Mouse (Mus musculus) neural tube, embryonic 15.5 days (tissue): Measurements from ENCODE around the gene Foxa1. TPM values are rescaled to one million over a fixed set of nuclear protein-coding genes. Genes with fewer than 3 reads are reported as not detected.

Experiments used
- ATAC-seq: fragments of 200-750 bp; cut with Nextera tagmentation; 2 replicates; pipeline ENCODE4 v1.8.0; 2017; ENCODE audit warnings: mild to moderate bottlenecking, moderate TSS enrichment, moderate library complexity; ENCODE audit not compliant: low FRiP score
- H3K27ac ChIP-seq: fragments of 300-500 bp; sonication (generic); replicated peaks from 2 replicates; pipeline ENCODE4 v1.5.1; 2015; ENCODE audit warnings: mild to moderate bottlenecking, inconsistent platforms
- H3K27me3 ChIP-seq: fragments of 300-500 bp; sonication (generic); replicated peaks from 2 replicates; pipeline ENCODE4 v1.6.1; 2015; ENCODE audit warnings: inconsistent platforms
- H3K36me3 ChIP-seq: fragments of 300-500 bp; sonication (generic); 2 replicates; pipeline ENCODE4 v1.6.1; 2015; ENCODE audit warnings: inconsistent platforms
- H3K4me1 ChIP-seq: fragments of 300-500 bp; sonication (generic); 2 replicates; pipeline ENCODE4 v1.6.1; 2015; ENCODE audit warnings: inconsistent platforms
- H3K4me2 ChIP-seq: fragments of 300-500 bp; sonication (generic); 2 replicates; pipeline ENCODE4 v1.6.1; 2015; ENCODE audit warnings: inconsistent platforms, mild to moderate bottlenecking, moderate library complexity
- H3K4me3 ChIP-seq: fragments of 300-500 bp; sonication (generic); replicated peaks from 2 replicates; pipeline ENCODE4 v1.5.1; 2015; ENCODE audit warnings: mild to moderate bottlenecking, inconsistent platforms
- H3K9ac ChIP-seq: fragments of 300-500 bp; sonication (generic); replicated peaks from 2 replicates; pipeline ENCODE4 v1.6.1; 2015; ENCODE audit warnings: mild to moderate bottlenecking, inconsistent platforms
- H3K9me3 ChIP-seq: fragments of 300-500 bp; sonication (generic); replicated peaks from 2 replicates; pipeline ENCODE4 v1.6.1; 2016; ENCODE audit warnings: inconsistent platforms
- WGBS: fragments of 180-500 bp; shearing (Covaris S2); methylation state at CpG from one replicate; pipeline ENCODE4 v1.1.7; 2015; ENCODE audit warnings: mixed read lengths; 5-methylcytosine and 5-hydroxymethylcytosine counted together
- polyA plus RNA-seq: library from polyadenylated mRNA; unstranded; fragments of >200 nt; fragmentation: Nextera tagmentation; extraction: Ambion mirVana; gene quantifications from 2 replicates; pipeline ENCODE4 v1.2.1, GENCODE M21; 2015

Gene Foxa1
- polyA plus RNA-seq, 1 experiment from 2014 or later: 0.40 TPM

- no peak for ATAC-seq
- Histone ChIP-seq H3K27me3 (peaks cover 96% of the 10 kb centered on the region), H3K36me3 (no peaks in the 10 kb centered on the region), H3K9ac (no peak overlapping the region), H3K4me1 (peaks cover 18% of the 10 kb centered on the region), H3K9me3 (no peaks in the 10 kb centered on the region), H3K27ac (no peak overlapping the region), H3K4me2 (no peak overlapping the region), H3K4me3 (no peak overlapping the region)
- WGBS: 1% methylated on average over 20 of the region's 20 CpGs
Measured at GRCm38 (mm10) chr12:57548352-57548980, 1.8 kb upstream of the Foxa1 start.

- Histone ChIP-seq H3K4me3 (no peak overlapping the region), H3K9ac (no peak overlapping the region), H3K9me3 (no peaks in the 10 kb centered on the region), H3K36me3 (no peaks in the 10 kb centered on the region), H3K4me2 (no peak overlapping the region), H3K27ac (no peak overlapping the region), H3K27me3 (peaks cover 96% of the 10 kb centered on the region), H3K4me1 (peaks cover 23% of the 10 kb centered on the region)
- WGBS: under 1% methylated on average over 9 of the region's 9 CpGs
- no peak for ATAC-seq
Measured at GRCm38 (mm10) chr12:57547890-57548289, 1.2 kb upstream of the Foxa1 start.

GRCm38 (mm10) chr12:57545371-57546241 is 1.1 kb downstream of the Foxa1 start:
- no peak overlapping the region for H3K27ac ChIP-seq
- under 1% methylated on average over 92 of the region's 106 CpGs for WGBS
- H3K4me2 ChIP-seq: peak overlapping the region; percentile 79
- peaks cover 95% of the 10 kb centered on the region for H3K27me3 ChIP-seq
- no peaks in the 10 kb centered on the region for H3K9me3 ChIP-seq
- H3K9ac ChIP-seq: no peak overlapping the region
- ATAC-seq: 0 out of 2 replicates have a peak, but pooled peaks have one; percentile 30
- H3K4me1 ChIP-seq: peaks cover 28% of the 10 kb centered on the region
- no peaks in the 10 kb centered on the region for H3K36me3 ChIP-seq
- H3K4me3 ChIP-seq: peak overlapping the region; percentile 38

GRCm38 (mm10) chr12:57544641-57545370 is 1.9 kb downstream of the Foxa1 start:
- no peak overlapping the region for H3K27ac ChIP-seq
- peaks cover 28% of the 10 kb centered on the region for H3K4me1 ChIP-seq
- no peak overlapping the region for H3K9ac ChIP-seq
- ATAC-seq: no peak
- peaks cover 90% of the 10 kb centered on the region for H3K27me3 ChIP-seq
- H3K9me3 ChIP-seq: no peaks in the 10 kb centered on the region
- under 1% methylated on average over 31 of the region's 31 CpGs for WGBS
- H3K4me3 ChIP-seq: peak overlapping the region; percentile 38
- no peaks in the 10 kb centered on the region for H3K36me3 ChIP-seq
- H3K4me2 ChIP-seq: peak overlapping the region; percentile 79

- Histone ChIP-seq H3K9ac (no peak overlapping the region), H3K9me3 (no peaks in the 10 kb centered on the region), H3K36me3 (no peaks in the 10 kb centered on the region), H3K27ac (no peak overlapping the region), H3K4me3 (no peak overlapping the region), H3K27me3 (peaks cover 90% of the 10 kb centered on the region), H3K4me1 (peaks cover 33% of the 10 kb centered on the region), H3K4me2 (0 out of 2 replicates have a peak overlapping the region, but pooled peaks have one; percentile 7)
- no peak for ATAC-seq
- WGBS: 2% methylated on average over 10 of the region's 10 CpGs
Measured at GRCm38 (mm10) chr12:57543627-57543991, 3.1 kb downstream of the Foxa1 start.

- H3K36me3 ChIP-seq: no peaks in the 10 kb centered on the region
- H3K4me1 ChIP-seq: peaks cover 34% of the 10 kb centered on the region
- H3K27me3 ChIP-seq: peaks cover 88% of the 10 kb centered on the region
- under 1% methylated on average over 63 of the region's 63 CpGs for WGBS
- H3K4me2 ChIP-seq: peak overlapping the region; percentile 7; the same call in 1 of the 2 replicates
- H3K4me3 ChIP-seq: peak overlapping the region; percentile 9
- no peak for ATAC-seq
- H3K9ac ChIP-seq: no peak overlapping the region
- no peaks in the 10 kb centered on the region for H3K9me3 ChIP-seq
- H3K27ac ChIP-seq: no peak overlapping the region
Measured at GRCm38 (mm10) chr12:57542746-57543626, 3.7 kb downstream of the Foxa1 start.

GRCm38 (mm10) chr12:57541931-57542745 is 4.6 kb downstream of the Foxa1 start:
- WGBS: 2% methylated on average over 44 of the region's 46 CpGs
- peak; percentile 16; the same call in 1 of the 2 replicates for ATAC-seq
- H3K4me2 ChIP-seq: peak overlapping the region; percentile 7; the same call in 1 of the 2 replicates

GRCm38 (mm10) chr12:57541118-57541517 is 5.6 kb downstream of the Foxa1 start:
- Histone ChIP-seq H3K9me3 (no peaks in the 10 kb centered on the region), H3K36me3 (no peaks in the 10 kb centered on the region), H3K27ac (no peak overlapping the region), H3K4me1 (peaks cover 26% of the 10 kb centered on the region), H3K4me3 (no peak overlapping the region), H3K9ac (no peak overlapping the region), H3K27me3 (peaks cover 85% of the 10 kb centered on the region), H3K4me2 (no peak overlapping the region)
- 8% methylated on average over 6 of the region's 6 CpGs for WGBS
- ATAC-seq: no peak

More at GRCm38 (mm10) chr12:57541931-57542745, 4.6 kb downstream of the Foxa1 start:
- Histone ChIP-seq H3K4me3 (peak overlapping the region; percentile 9), H3K36me3 (no peaks in the 10 kb centered on the region), H3K4me1 (peaks cover 34% of the 10 kb centered on the region), H3K9ac (no peak overlapping the region), H3K27me3 (peaks cover 85% of the 10 kb centered on the region), H3K27ac (no peak overlapping the region), H3K9me3 (no peaks in the 10 kb centered on the region)

GRCm38 (mm10) chr12:57539551-57539985 is 7.1 kb downstream of the Foxa1 start:
- Histone ChIP-seq H3K36me3 (no peaks in the 10 kb centered on the region), H3K4me2 (no peak overlapping the region), H3K9me3 (no peaks in the 10 kb centered on the region), H3K27ac (no peak overlapping the region), H3K4me3 (peak overlapping the region; percentile 3; the same call in 1 of the 2 replicates), H3K4me1 (peaks cover 16% of the 10 kb centered on the region), H3K27me3 (peaks cover 86% of the 10 kb centered on the region), H3K9ac (no peak overlapping the region)
- no peak for ATAC-seq
- 2% methylated on average over 10 of the region's 10 CpGs for WGBS
